Mouse (Mus musculus): ENCODE measurements around the gene Rps6ka2.

GRCm38 (mm10) chr17:7292012-7292684, 122.2 kb downstream of the Rps6ka2 start:
- TF ChIP-seq GATA1 (IDR thresholded peaks at IDR 0.05; ENCODE audit: borderline replicate concordance, low read length) = no peak
- no peak for TF ChIP-seq FLI1 (IDR thresholded peaks at IDR 0.05; ENCODE audit: low read length)
